Mouse (Mus musculus): ENCODE data around the gene Ankrd24. TPM values are rescaled to one million over a fixed set of nuclear protein-coding genes. Genes with fewer than 3 reads are reported as not detected.
"Not testable (repeated sequence)": the region's sequence is repeated elsewhere in the genome, so short reads cannot be mapped to it uniquely, and the experiment has no call there.

The Ankrd24 gene
- total RNA-seq, 1 experiment from 2014 or later = 37.8 TPM

- peak; percentile 93 for DNase-seq
Measured at GRCm38 (mm10) chr10:81605974-81606751, 22.2 kb upstream of the Ankrd24 start, which contains the start of gene BC025920. Gene BC025920, plus strand, starts transcription at chr10:81606270.

GRCm38 (mm10) chr10:81608308-81608707 is 20.0 kb upstream of the Ankrd24 start:
- no peak for DNase-seq

- peak; percentile 53 for DNase-seq
Measured at GRCm38 (mm10) chr10:81612779-81613178, 15.6 kb upstream of the Ankrd24 start.

- no peak for DNase-seq
Measured at GRCm38 (mm10) chr10:81615486-81615885, 12.9 kb upstream of the Ankrd24 start.

GRCm38 (mm10) chr10:81619976-81620375 is 8.4 kb upstream of the Ankrd24 start:
- DNase-seq = no peak

GRCm38 (mm10) chr10:81620786-81621185 is 7.6 kb upstream of the Ankrd24 start:
- no peak for DNase-seq

GRCm38 (mm10) chr10:81623441-81623840 is 4.9 kb upstream of the Ankrd24 start:
- DNase-seq = no peak

GRCm38 (mm10) chr10:81626101-81626993 is 2.0 kb upstream of the Ankrd24 start:
- no peak for DNase-seq

- DNase-seq = peak; percentile 89
Measured at GRCm38 (mm10) chr10:81626994-81627835, 1.1 kb upstream of the Ankrd24 start, which contains the start of gene Sirt6. Gene Sirt6, minus strand, starts transcription at chr10:81627797.

GRCm38 (mm10) chr10:81627836-81628220 is 512 bp upstream of the Ankrd24 start:
- DNase-seq = no peak

GRCm38 (mm10) chr10:81633253-81634099 is 5.1 kb downstream of the Ankrd24 start:
- DNase-seq = peak; percentile 85

GRCm38 (mm10) chr10:81636338-81636737 is 8.0 kb downstream of the Ankrd24 start:
- DNase-seq = no peak

GRCm38 (mm10) chr10:81638101-81638500 is 9.8 kb downstream of the Ankrd24 start:
- DNase-seq = no peak

GRCm38 (mm10) chr10:81640825-81641224 is 12.5 kb downstream of the Ankrd24 start:
- DNase-seq = not testable (repeated sequence)

GRCm38 (mm10) chr10:81641566-81641965 is 13.2 kb downstream of the Ankrd24 start:
- DNase-seq = no peak

- no peak for DNase-seq
Measured at GRCm38 (mm10) chr10:81641978-81642647, 13.8 kb downstream of the Ankrd24 start.

GRCm38 (mm10) chr10:81642648-81643448 is 14.5 kb downstream of the Ankrd24 start:
- DNase-seq = no peak

- peak; percentile 98 for DNase-seq
Measured at GRCm38 (mm10) chr10:81643449-81644055, 15.2 kb downstream of the Ankrd24 start.

- no peak for DNase-seq
Measured at GRCm38 (mm10) chr10:81644162-81644561, 15.8 kb downstream of the Ankrd24 start.
